Mouse (Mus musculus): ENCODE measurements around the gene Plekhs1. TPM values are rescaled to one million over a fixed set of nuclear protein-coding genes. Genes with fewer than 3 reads are reported as not detected.
"Not testable (repeated sequence)": the region's sequence is repeated elsewhere in the genome, so short reads cannot be mapped to it uniquely, and the experiment has no call there.

Plekhs1 gene
- polyA plus RNA-seq, 1 experiment from 2014 or later = 0.39 TPM

DNA sequence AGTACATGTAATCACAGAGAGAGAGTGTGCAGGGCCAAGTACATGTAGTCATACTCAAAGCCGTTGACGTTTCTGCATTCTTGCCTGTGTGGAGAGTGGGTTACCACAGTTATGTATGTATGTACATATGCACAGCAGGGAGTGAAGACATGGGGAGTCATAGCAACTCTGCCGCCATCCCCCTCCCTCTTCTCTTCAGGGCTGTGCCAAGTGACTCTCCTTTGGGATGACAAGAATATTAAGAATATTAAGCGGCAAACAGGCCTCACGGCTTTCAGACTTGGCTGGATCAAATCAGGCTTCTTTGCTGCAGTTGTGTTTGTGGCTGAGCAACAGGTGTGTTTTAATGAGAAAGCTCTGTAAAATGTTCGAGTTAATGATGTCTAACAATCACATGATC, 28.2 kb downstream of the Plekhs1 start:
- H3K27me3 ChIP-seq (replicated peaks) = no peaks in the 10 kb centered on the region
- ATAC-seq (replicated peaks) = no peak
- no peak overlapping the region for H3K4me2 ChIP-seq
- H3K27ac ChIP-seq = no peak overlapping the region
- H3K4me3 ChIP-seq = no peak overlapping the region
- H3K9ac ChIP-seq = no peak overlapping the region
- H3K36me3 ChIP-seq (replicated peaks) = no peaks in the 10 kb centered on the region
- H3K9me3 ChIP-seq = no peaks in the 10 kb centered on the region
- WGBS = 87% methylated on average over 6 of the region's 6 CpGs
- peaks cover 14% of the 10 kb centered on the region for H3K4me1 ChIP-seq

DNA sequence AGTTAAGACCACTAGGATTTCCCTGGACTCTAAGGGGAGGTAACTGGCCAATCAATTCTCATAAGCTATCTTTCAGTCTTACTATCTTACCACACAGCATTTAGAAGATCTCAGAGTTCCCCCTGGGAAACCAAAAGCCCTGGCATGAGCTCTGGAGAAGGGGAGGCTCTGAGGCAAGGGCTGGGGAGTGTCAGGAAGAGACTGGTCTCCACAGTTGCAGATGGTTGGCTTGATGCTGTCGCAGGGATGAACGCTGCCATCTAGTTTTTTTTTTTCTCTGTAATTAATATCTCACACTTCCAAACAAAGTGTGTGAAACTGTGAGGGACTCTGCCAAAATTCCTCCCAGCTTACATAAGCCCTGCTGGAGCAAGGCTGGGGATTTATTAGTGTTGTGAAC, 32.7 kb downstream of the Plekhs1 start:
- H3K4me2 ChIP-seq; H3K36me3 ChIP-seq (replicated peaks); H3K9ac ChIP-seq; H3K9me3 ChIP-seq; H3K27me3 ChIP-seq (replicated peaks); H3K4me3 ChIP-seq; ATAC-seq (replicated peaks); H3K4me1 ChIP-seq; H3K27ac ChIP-seq: not testable (repeated sequence)
- WGBS = no CpG with 5 or more reads among the region's 2 CpGs

DNA sequence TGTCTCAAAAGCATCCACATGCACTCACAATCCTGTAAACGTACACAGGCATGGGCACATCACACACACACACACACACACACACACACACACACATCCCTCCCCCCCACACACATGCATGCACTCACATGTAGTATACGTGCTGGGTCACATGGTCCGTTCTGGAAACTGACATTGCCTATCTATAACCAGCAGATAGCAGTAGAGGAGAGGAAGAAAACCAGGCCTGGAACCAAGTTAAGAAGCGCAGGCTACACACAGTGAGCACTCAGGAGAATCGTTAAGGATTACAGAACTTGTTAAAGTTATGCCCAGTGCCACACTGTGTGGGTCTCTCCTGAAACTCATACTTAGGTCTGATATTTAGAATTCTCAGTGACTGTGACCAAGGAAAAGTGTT, 41.6 kb downstream of the Plekhs1 start:
- H3K4me1 ChIP-seq; H3K36me3 ChIP-seq (replicated peaks); H3K9ac ChIP-seq; H3K27ac ChIP-seq; H3K4me3 ChIP-seq; H3K27me3 ChIP-seq (replicated peaks); H3K9me3 ChIP-seq; ATAC-seq (replicated peaks); H3K4me2 ChIP-seq: not testable (repeated sequence)
- WGBS = no CpG with 5 or more reads among the region's 5 CpGs

DNA sequence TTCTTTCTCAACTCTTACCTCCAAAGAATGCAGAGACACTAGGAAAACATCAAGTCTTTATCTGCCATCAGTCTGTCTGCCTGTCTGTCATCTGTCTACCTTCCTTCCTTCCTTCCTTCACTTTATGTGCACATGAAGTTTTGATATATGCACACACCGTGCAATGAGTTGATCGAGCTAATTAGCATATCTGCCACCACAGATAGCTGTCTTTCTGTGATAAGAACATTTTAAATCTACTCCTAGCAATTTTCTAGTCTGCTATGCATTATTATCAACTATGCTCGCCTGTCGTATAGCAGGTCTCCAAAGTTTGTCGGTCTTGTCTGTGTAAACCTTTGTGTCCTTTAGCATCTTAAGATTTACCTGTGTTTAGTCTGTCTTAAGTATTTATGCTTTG, 42.1 kb downstream of the Plekhs1 start:
- H3K9ac ChIP-seq; H3K4me2 ChIP-seq; H3K4me3 ChIP-seq; H3K36me3 ChIP-seq (replicated peaks); H3K9me3 ChIP-seq; ATAC-seq (replicated peaks); H3K27me3 ChIP-seq (replicated peaks); H3K27ac ChIP-seq; H3K4me1 ChIP-seq: not testable (repeated sequence)
- WGBS = no CpG with 5 or more reads among the region's 5 CpGs

- H3K4me2 ChIP-seq; H3K4me1 ChIP-seq; H3K9me3 ChIP-seq; H3K27ac ChIP-seq; ATAC-seq (replicated peaks); H3K36me3 ChIP-seq (replicated peaks); H3K4me3 ChIP-seq; H3K27me3 ChIP-seq (replicated peaks); H3K9ac ChIP-seq: not testable (repeated sequence)
- no CpG with 5 or more reads among the region's 4 CpGs for WGBS
Measured at GRCm38 (mm10) chr19:56511207-56511606, 49.8 kb downstream of the Plekhs1 start.

GRCm38 (mm10) chr19:56513527-56513926, 52.1 kb downstream of the Plekhs1 start:
- not testable (repeated sequence) for H3K27me3 ChIP-seq (replicated peaks); ATAC-seq (replicated peaks); H3K9me3 ChIP-seq; H3K4me1 ChIP-seq; H3K4me2 ChIP-seq; H3K27ac ChIP-seq; H3K4me3 ChIP-seq; H3K9ac ChIP-seq; H3K36me3 ChIP-seq (replicated peaks)
- no CpG with 5 or more reads among the region's 2 CpGs for WGBS

DNA sequence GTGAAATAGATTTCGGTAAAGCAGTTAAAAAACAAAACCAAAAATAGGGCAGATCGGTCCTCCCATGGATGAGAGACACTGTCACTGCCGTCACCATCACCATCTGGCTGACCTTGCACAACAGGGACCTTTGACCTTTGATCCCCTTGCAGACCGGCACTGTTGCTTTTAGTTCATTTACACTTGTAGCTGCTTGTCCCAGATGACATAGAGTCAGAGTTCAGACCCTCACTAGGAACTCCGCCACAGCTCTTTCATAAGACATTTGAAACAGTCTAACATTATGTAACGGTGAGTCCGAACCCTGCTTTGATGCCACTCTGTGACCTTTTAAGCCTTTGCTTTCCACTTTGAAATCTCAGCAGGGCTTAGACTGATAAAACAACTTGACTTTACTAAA, 58.0 kb downstream of the Plekhs1 start:
- H3K4me3 ChIP-seq; H3K4me2 ChIP-seq; H3K27ac ChIP-seq; H3K9me3 ChIP-seq; ATAC-seq (replicated peaks); H3K36me3 ChIP-seq (replicated peaks); H3K9ac ChIP-seq; H3K27me3 ChIP-seq (replicated peaks); H3K4me1 ChIP-seq: not testable (repeated sequence)
- no CpG with 5 or more reads among the region's 7 CpGs for WGBS

- no CpG with 5 or more reads among the region's 11 CpGs for WGBS
- H3K36me3 ChIP-seq (replicated peaks); H3K4me1 ChIP-seq; H3K4me3 ChIP-seq; ATAC-seq (replicated peaks); H3K27me3 ChIP-seq (replicated peaks); H3K9ac ChIP-seq; H3K4me2 ChIP-seq; H3K9me3 ChIP-seq; H3K27ac ChIP-seq: not testable (repeated sequence)
Measured at GRCm38 (mm10) chr19:56530529-56530928, 69.1 kb downstream of the Plekhs1 start.

DNA sequence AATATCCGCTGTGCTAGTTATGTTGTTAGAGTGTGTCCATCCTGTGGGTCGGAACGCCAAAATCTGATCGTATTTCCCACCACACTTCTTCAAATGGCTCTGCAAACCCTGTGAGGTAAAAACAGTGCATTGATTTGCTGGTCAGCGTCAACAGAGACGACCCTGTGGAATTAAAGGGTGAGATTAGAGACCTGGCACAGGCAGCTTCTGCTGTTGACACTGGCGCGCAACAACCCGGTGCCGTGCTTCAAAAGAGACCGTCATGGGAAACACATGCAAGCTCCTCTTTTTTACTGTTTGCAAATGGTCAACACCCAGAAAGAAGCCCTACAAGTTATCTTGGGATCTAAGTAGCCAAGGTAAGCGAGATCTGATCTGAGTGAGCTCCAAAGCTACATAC, 69.8 kb downstream of the Plekhs1 start:
- WGBS = 92% methylated on average over 12 of the region's 12 CpGs
- H3K4me2 ChIP-seq = no peak overlapping the region
- no peak overlapping the region for H3K9ac ChIP-seq
- no peaks in the 10 kb centered on the region for H3K9me3 ChIP-seq
- H3K4me3 ChIP-seq = no peak overlapping the region
- no peak overlapping the region for H3K27ac ChIP-seq
- ATAC-seq (replicated peaks) = no peak
- H3K4me1 ChIP-seq = no peaks in the 10 kb centered on the region
- H3K36me3 ChIP-seq (replicated peaks) = no peaks in the 10 kb centered on the region
- no peaks in the 10 kb centered on the region for H3K27me3 ChIP-seq (replicated peaks)

DNA sequence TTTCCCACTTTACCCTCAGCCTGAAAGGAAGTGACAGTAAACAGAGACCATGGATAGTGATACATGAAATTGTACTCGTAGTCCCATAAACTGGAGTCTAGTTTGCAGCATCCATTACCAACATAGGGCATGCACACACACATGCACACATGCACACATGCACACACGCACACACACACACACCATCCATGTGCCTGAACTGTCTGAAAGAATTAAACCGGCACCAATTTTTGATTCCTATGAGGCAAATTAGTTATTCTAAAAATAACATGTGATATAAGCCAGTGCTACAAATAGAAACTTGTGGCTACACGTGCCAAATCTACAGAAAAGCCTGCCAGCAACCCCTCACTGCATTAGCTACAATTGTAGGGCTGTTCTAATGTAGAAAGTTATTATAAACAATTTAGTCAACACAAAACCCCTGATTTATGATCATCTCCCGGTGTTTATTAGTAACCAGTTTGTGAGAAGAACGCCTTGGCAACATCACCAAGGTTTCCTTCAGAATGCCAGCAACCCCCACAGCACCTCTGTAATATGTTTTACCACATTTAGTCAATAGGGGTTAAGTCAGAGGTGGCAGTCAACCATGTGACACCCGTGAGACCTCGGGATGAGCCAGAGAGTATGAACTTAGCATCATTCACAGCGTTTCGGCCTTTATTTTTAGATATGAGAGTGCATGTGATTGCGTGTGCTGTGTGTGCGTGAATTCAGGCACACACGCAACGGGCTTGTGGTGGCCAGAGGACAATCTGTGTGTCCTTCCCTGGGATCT, 72.0 kb downstream of the Plekhs1 start:
- H3K4me2 ChIP-seq = no peak overlapping the region
- no peak for ATAC-seq (replicated peaks)
- WGBS = 91% methylated on average over 14 of the region's 14 CpGs

GRCm38 (mm10) chr19:56534337-56534736, 72.9 kb downstream of the Plekhs1 start:
- no peak overlapping the region for H3K27ac ChIP-seq
- no peaks in the 10 kb centered on the region for H3K36me3 ChIP-seq (replicated peaks)
- 74% methylated on average over 3 of the region's 3 CpGs for WGBS
- H3K27me3 ChIP-seq (replicated peaks) = no peaks in the 10 kb centered on the region
- H3K4me2 ChIP-seq = no peak overlapping the region
- no peaks in the 10 kb centered on the region for H3K9me3 ChIP-seq
- H3K9ac ChIP-seq = no peak overlapping the region
- ATAC-seq (replicated peaks) = no peak
- H3K4me1 ChIP-seq = no peaks in the 10 kb centered on the region
- H3K4me3 ChIP-seq = no peak overlapping the region

More for the DNA sequence above, 72.0 kb downstream of the Plekhs1 start:
- Histone ChIP-seq H3K36me3 (replicated peaks) (no peaks in the 10 kb centered on the region), H3K4me1 (no peaks in the 10 kb centered on the region), H3K4me3 (no peak overlapping the region), H3K9me3 (no peaks in the 10 kb centered on the region), H3K27ac (no peak overlapping the region), H3K9ac (no peak overlapping the region), H3K27me3 (replicated peaks) (no peaks in the 10 kb centered on the region)

DNA sequence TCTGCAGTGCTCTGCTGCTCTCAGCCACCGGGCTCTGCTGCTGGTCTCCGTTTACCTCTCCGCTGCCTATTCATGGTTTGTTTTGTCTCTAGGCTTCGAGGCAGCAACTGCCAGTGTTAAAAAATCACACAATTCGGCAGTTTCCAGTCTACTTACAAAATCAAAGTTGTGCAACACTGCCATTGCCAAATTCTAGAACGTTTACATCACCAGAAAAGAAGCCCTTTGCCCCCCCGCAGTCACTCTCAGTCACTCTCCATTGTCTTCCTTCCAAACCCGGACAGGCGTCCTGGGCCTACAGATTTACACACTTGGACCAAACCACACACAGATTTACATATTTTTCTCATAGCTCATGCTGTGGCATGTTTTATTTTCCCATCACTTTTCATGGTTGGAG, 73.6 kb downstream of the Plekhs1 start:
- Histone ChIP-seq H3K4me1 (no peaks in the 10 kb centered on the region), H3K4me2 (no peak overlapping the region), H3K36me3 (replicated peaks) (no peaks in the 10 kb centered on the region), H3K4me3 (no peak overlapping the region), H3K27me3 (replicated peaks) (no peaks in the 10 kb centered on the region), H3K27ac (no peak overlapping the region), H3K9ac (no peak overlapping the region), H3K9me3 (no peaks in the 10 kb centered on the region)
- ATAC-seq (replicated peaks) = no peak
- 74% methylated on average over 9 of the region's 9 CpGs for WGBS

DNA sequence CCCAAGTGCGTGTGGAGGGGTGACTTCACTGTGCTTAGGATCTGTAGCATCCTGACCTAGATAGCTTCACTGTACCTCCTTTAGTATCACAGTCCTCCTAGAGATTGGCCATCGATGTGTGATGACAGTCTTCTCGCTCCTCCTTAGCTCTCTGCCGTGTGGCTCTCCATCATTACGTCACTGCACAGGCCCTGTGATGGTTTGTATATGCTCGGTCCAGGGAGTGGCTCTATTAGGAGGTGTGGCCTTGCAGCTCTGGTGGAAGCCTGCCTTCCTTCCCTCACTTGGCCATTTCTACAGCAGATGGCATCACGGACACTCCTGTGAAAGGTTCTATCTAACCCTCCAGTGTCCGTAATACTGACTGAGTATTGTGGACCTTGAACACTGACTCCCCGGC, 74.3 kb downstream of the Plekhs1 start:
- H3K9me3 ChIP-seq = no peaks in the 10 kb centered on the region
- H3K36me3 ChIP-seq (replicated peaks) = no peaks in the 10 kb centered on the region
- H3K4me1 ChIP-seq = no peaks in the 10 kb centered on the region
- H3K27me3 ChIP-seq (replicated peaks) = no peaks in the 10 kb centered on the region
- H3K27ac ChIP-seq = no peak overlapping the region
- no peak overlapping the region for H3K4me3 ChIP-seq
- H3K9ac ChIP-seq = no peak overlapping the region
- H3K4me2 ChIP-seq = no peak overlapping the region
- 92% methylated on average over 9 of the region's 9 CpGs for WGBS
- no peak for ATAC-seq (replicated peaks)

Data from midbrain, embryonic 15.5 days (tissue).